Mouse (Mus musculus) myocyte (in vitro differentiated cells): Measurements from ENCODE around the gene Gm47995. TPM values are rescaled to one million over a fixed set of nuclear protein-coding genes. Genes with fewer than 3 reads are reported as not detected.

Source experiments
- H3K27me3 ChIP-seq: one replicate; pipeline ENCODE4 v1.6.1; 2011; ENCODE audit not compliant: control insufficient read depth, insufficient read depth, insufficient read length
- H3K36me3 ChIP-seq: one replicate; pipeline ENCODE4 v1.6.1; 2011; ENCODE audit not compliant: control insufficient read depth, insufficient read depth
- H3K4me2 ChIP-seq: one replicate; pipeline ENCODE4 v1.6.1; 2011; ENCODE audit warnings: low read depth, control low read depth
- H3K4me3 ChIP-seq: one replicate; pipeline ENCODE4 v1.5.1; 2011; ENCODE audit warnings: mild to moderate bottlenecking, control low read depth, moderate library complexity
- H3K79me2 ChIP-seq: one replicate; pipeline ENCODE4 v1.6.1; 2011; ENCODE audit not compliant: control insufficient read depth, insufficient read depth
- H3ac ChIP-seq: one replicate; pipeline ENCODE4 v1.6.1; 2011; ENCODE audit not compliant: control insufficient read depth, insufficient read length
- CEBPB ChIP-seq: IDR thresholded peaks from 2 replicates; pipeline ENCODE4 v1.6.1; 2011; ENCODE audit warnings: mild to moderate bottlenecking, moderate library complexity; ENCODE audit not compliant: poor library complexity, insufficient read depth, severe bottlenecking
- E2F4 ChIP-seq: IDR thresholded peaks from one replicate; pipeline ENCODE4 v1.6.1; 2011; ENCODE audit warnings: mild to moderate bottlenecking, control low read depth, moderate library complexity; ENCODE audit not compliant: insufficient read depth
- MAX ChIP-seq: IDR thresholded peaks from one replicate; pipeline ENCODE4 v1.6.1; 2011; ENCODE audit warnings: low read depth, mild to moderate bottlenecking, control low read depth
- MYOD1 ChIP-seq, 3 experiments: IDR thresholded peaks; one replicate each; pipeline ENCODE4 v1.6.1; 2011; ENCODE audit warnings: control low read depth in 2 of 3, low read depth in 2 of 3, mild to moderate bottlenecking in 2 of 3, moderate library complexity in 1 of 3; ENCODE audit not compliant: insufficient read length in 2 of 3, control insufficient read depth in 1 of 3
- MYOG ChIP-seq, 3 experiments: IDR thresholded peaks; one replicate each; pipeline ENCODE4 v1.6.1; 2011; ENCODE audit warnings: control low read depth in 2 of 3, low read depth in 2 of 3, mild to moderate bottlenecking in 2 of 3; ENCODE audit not compliant: insufficient read length in 2 of 3, control insufficient read depth in 1 of 3, insufficient read depth in 1 of 3
- POLR2A ChIP-seq: IDR thresholded peaks from one replicate; pipeline ENCODE4 v1.6.1; 2011; ENCODE audit warnings: low read depth, mild to moderate bottlenecking, control low read depth, moderate library complexity; ENCODE audit not compliant: insufficient read length
- POLR2AphosphoS2 ChIP-seq: IDR thresholded peaks from one replicate; pipeline ENCODE4 v1.6.1; 2011; ENCODE audit warnings: low read depth, control low read depth; ENCODE audit not compliant: insufficient read length
- REST ChIP-seq: IDR thresholded peaks from one replicate; pipeline ENCODE4 v1.6.1; 2011; ENCODE audit warnings: mild to moderate bottlenecking, control low read depth, moderate library complexity; ENCODE audit not compliant: insufficient read depth, insufficient read length
- SRF ChIP-seq: IDR thresholded peaks from one replicate; pipeline ENCODE4 v1.6.1; 2011; ENCODE audit warnings: low read depth; ENCODE audit not compliant: control insufficient read depth, insufficient read length
- TCF12 ChIP-seq: IDR thresholded peaks from one replicate; pipeline ENCODE4 v1.6.1; 2011; ENCODE audit warnings: mild to moderate bottlenecking, control low read depth; ENCODE audit not compliant: poor library complexity, insufficient read depth, severe bottlenecking
- TCF3 ChIP-seq: IDR thresholded peaks from one replicate; pipeline ENCODE4 v1.6.1; 2011; ENCODE audit warnings: low read depth, control low read depth; ENCODE audit not compliant: insufficient read length
- USF1 ChIP-seq: IDR thresholded peaks from one replicate; pipeline ENCODE4 v1.6.1; 2011; ENCODE audit warnings: low read depth, mild to moderate bottlenecking, control low read depth, moderate library complexity
- polyA plus RNA-seq: library from polyadenylated mRNA; unstranded; fragments of >200 nt; fragmentation: generic; extraction: Trizol; gene quantifications from one replicate; pipeline ENCODE4 v1.2.1, GENCODE M21; 2012; ENCODE audit warnings: missing spikeins

Gm47995 gene
- polyA plus RNA-seq, 1 experiment = 0.23 TPM

GRCm38 (mm10) chr1:151167297-151168047, 30.8 kb upstream of the Gm47995 start:
- no peak overlapping the region for H3ac ChIP-seq
- H3K79me2 ChIP-seq = no peaks in the 10 kb centered on the region
- H3K4me3 ChIP-seq = no peak overlapping the region
- no peak overlapping the region for H3K4me2 ChIP-seq
- no peak for TF ChIP-seq MAX
- TF ChIP-seq REST = no peak
- TF ChIP-seq SRF = no peak
- TF ChIP-seq POLR2AphosphoS2 = no peak
- TF ChIP-seq MYOG (IDR thresholded peaks at IDR 0.05; ENCODE audit: control insufficient read depth in 1 of 3, insufficient read depth in 1 of 3, insufficient read length in 2 of 3, low read depth in 2 of 3) = no peak
- TF ChIP-seq CEBPB = no peak
- TF ChIP-seq POLR2A = no peak
- no peak for TF ChIP-seq E2F4
- no peak for TF ChIP-seq TCF12
- TF ChIP-seq TCF3 = no peak
- no peak for TF ChIP-seq USF1
- TF ChIP-seq MYOD1 (IDR thresholded peaks at IDR 0.05; ENCODE audit: control insufficient read depth in 1 of 3, insufficient read length in 2 of 3, low read depth in 2 of 3) = no peak
- H3K36me3 ChIP-seq = no peaks in the 10 kb centered on the region
- no peaks in the 10 kb centered on the region for H3K27me3 ChIP-seq

DNA sequence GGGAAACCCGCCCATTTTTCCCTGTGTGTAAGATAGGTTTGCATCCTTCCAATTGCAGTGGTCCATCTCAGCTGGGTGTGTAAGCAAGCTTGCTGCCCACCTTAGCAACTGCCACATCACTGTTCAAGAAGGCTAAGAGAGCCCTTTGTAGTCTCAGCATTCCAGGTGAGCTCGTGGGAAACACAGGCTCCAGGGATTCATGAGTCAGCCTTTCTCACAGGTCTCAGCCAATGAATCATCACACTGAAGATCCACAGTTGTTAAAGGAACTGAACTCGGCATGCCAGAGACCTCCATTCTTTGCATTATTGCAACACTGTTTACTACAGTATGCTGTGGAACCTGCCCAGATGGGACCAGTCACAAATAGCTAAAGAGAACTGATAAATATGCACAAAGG, 29.6 kb upstream of the Gm47995 start:
- TF ChIP-seq POLR2AphosphoS2 (no peak), CEBPB (0 out of 2 replicates have a peak, but pooled peaks have one; percentile 11)
- Histone ChIP-seq H3K4me2 (no peak overlapping the region), H3K36me3 (no peaks in the 10 kb centered on the region)

GRCm38 (mm10) chr1:151171572-151172461, 26.4 kb upstream of the Gm47995 start:
- Histone ChIP-seq H3K79me2 (no peaks in the 10 kb centered on the region), H3K4me2 (peak overlapping the region; percentile 68), H3K27me3 (no peaks in the 10 kb centered on the region), H3K4me3 (no peak overlapping the region), H3K36me3 (no peaks in the 10 kb centered on the region), H3ac (no peak overlapping the region)
- TF ChIP-seq CEBPB (no peak), TCF12 (no peak), SRF (no peak), MYOG (IDR thresholded peaks at IDR 0.05; ENCODE audit: control insufficient read depth in 1 of 3, insufficient read depth in 1 of 3, insufficient read length in 2 of 3, low read depth in 2 of 3) (peak in 1 of 3 experiments; percentile 33), REST (no peak), POLR2A (no peak), TCF3 (no peak), MAX (no peak), POLR2AphosphoS2 (no peak), MYOD1 (IDR thresholded peaks at IDR 0.05; ENCODE audit: control insufficient read depth in 1 of 3, insufficient read length in 2 of 3, low read depth in 2 of 3) (peak in 2 of 3 experiments; percentile 29 to 53), E2F4 (no peak)

More for the DNA sequence above, 29.6 kb upstream of the Gm47995 start:
- no peak overlapping the region for H3ac ChIP-seq
- no peaks in the 10 kb centered on the region for H3K27me3 ChIP-seq
- H3K79me2 ChIP-seq = no peaks in the 10 kb centered on the region
- H3K4me3 ChIP-seq = no peak overlapping the region

GRCm38 (mm10) chr1:151177030-151177936, 21.0 kb upstream of the Gm47995 start:
- H3K4me2 ChIP-seq = no peak overlapping the region
- H3K36me3 ChIP-seq = no peaks in the 10 kb centered on the region
- no peaks in the 10 kb centered on the region for H3K27me3 ChIP-seq
- TF ChIP-seq MYOG (IDR thresholded peaks at IDR 0.05; ENCODE audit: control insufficient read depth in 1 of 3, insufficient read depth in 1 of 3, insufficient read length in 2 of 3, low read depth in 2 of 3) (no peak), REST (no peak), E2F4 (no peak), CEBPB (no peak), TCF3 (no peak), POLR2AphosphoS2 (no peak), POLR2A (no peak), SRF (no peak), TCF12 (no peak), MYOD1 (IDR thresholded peaks at IDR 0.05; ENCODE audit: control insufficient read depth in 1 of 3, insufficient read length in 2 of 3, low read depth in 2 of 3) (no peak), USF1 (no peak), MAX (no peak)
- no peak overlapping the region for H3ac ChIP-seq
- no peak overlapping the region for H3K4me3 ChIP-seq
- no peaks in the 10 kb centered on the region for H3K79me2 ChIP-seq
